Mouse (Mus musculus): Measurements from ENCODE around the gene Mlh3.

The Mlh3 gene

DNA sequence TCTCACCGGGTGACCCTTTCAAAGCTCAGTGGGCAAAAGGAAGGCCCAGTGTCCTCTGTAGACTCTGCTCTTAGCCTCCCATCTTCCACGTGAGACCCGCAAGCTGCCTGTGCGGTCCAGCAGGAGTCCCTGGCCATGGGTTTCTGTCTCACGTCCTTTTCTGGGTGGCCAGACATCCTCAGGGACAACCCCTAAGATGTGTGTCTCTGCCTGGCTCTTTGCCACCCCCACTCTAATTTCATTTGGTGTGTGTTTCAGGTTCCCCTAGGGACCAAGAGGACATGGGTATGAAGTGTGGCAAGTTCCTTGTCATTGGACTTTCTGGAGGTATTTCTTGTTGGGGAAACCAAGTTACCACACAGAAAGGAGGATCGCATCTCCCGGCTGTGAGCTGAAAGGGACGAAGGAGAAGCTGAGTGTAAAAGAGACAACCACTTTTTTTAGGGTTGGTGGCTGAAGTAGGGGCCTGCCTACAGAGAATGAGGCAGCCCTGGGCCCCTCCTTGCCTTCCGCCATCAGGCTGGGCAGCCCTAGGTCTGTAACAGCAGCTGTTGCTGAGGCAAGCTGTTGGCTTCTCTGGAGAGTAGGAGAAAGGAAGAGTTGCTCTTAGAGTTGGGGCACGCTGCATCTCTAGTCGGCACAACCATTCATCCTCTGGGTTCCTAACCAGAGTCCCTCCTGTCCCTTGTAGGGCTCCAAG, 76.3 kb downstream of the Mlh3 start:
- in situ Hi-C loops (cut with MboI; ENCODE audit: low sequenced_read_pairs): no loop called here

DNA sequence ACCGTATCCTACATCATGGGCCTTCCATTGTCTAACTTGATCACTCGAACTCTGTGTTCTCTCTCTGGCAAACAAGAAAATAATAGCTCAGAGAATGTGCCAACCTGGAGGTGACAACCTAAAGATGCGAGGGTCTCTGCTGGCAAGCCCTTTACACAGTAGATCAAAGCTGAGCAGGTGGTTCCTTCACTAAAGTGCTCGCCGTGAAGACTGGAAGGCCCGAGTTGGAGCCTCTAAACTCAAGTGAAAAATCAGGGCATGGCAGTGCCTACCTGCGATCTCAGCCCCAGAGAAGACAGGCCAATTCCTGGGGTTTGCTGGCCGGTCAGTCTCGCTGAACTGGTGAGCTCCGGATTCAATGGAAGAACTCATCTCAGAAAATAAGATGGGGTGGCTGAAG, 77.3 kb downstream of the Mlh3 start:
- in situ Hi-C loops (cut with MboI; ENCODE audit: low sequenced_read_pairs): no loop called here

DNA sequence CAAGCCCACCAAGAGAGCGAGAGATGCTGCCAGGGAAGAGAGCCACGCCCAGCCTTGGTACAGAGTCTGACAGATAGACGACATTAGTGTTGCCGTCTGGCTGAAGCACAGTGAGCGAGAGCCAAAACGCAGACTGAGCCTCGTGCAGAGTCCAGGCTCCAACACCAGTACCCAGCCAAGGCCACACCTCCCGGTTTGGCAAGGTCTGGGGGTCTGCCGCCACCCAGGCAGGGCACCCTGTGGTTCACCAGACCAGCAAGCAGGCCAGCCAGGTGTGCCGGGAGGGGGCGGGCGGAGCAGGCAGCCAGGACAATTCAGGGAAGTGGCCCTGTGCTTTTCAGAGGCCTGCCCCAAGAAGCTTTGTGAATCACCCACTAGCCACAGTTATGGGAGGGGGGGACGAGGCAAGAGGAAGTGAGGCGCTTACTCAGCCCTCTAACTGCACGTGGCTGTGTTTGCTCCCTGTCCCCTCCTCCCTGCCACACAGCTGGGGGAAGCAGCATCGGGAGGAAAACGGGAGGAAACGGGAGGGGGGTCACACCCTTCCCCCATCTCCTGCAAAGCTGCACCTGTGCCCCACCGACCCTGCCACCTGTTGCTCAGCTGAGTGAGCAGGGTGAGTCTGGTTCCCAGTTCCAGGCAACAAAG, 77.8 kb downstream of the Mlh3 start:
- in situ Hi-C loops (cut with MboI; ENCODE audit: low sequenced_read_pairs): no loop called here

DNA sequence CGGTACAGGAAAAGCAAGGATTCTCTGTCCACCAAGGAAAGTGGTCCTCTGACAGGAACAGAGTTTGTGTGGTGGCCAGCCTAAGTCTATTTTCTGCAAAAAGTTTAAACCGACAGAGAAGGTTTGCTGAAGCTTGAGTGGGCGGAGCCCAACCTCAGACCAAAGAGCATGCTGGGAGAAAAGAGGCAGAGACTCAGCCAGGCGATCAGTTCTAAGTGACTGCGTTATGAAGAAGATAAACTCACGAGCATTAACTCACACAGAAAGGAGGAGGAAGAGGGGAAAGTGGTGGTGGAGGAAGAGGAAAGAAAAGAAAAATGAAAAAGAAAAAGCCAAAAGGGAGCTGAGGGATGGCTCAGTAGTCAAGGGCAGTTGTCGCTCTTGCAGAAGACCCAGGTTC, 80.1 kb downstream of the Mlh3 start:
- in situ Hi-C loops (cut with MboI; ENCODE audit: low sequenced_read_pairs): no loop called here

DNA sequence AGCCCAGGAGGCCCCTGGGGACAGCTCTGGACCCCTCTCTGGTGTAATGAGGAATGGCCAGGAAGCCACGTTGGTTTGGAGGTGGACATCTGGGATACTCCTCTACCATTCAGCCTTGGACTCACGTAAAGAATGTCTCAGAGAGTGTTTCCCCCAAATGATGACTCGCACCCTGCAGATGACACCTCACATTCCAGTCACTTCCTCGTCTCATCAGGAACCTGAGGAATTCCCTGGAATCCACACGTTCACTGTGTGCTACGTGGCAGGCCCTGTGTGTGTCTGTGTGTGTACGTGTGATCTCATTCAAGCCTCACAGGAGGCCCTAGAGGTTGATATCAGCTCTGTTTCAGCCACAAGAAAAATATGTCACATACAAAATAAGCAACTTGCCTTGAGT, 84.0 kb downstream of the Mlh3 start:
- in situ Hi-C loops (cut with MboI; ENCODE audit: low sequenced_read_pairs): no loop called here

DNA sequence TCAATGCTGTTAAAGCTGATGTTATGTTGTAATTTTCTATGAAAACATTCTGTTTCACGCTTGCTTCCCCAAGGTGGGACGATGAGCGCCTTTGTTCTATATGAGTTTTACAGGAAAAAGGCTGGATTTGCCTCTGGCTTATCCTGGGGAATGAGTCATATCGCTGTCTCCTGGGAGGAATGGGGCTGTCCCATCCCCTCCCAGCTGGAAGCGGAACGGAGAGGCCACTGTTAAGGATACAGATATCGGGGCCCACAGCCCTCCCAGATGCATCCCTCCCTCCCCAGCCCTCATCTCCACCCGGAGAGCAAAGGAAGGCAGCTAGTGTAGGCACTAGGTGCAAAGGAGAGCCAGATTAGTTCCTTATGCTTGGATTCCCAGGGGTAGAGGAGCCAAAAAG, 84.6 kb downstream of the Mlh3 start:
- in situ Hi-C loops (cut with MboI; ENCODE audit: low sequenced_read_pairs): no loop called here
